In the genomic region with DNA sequence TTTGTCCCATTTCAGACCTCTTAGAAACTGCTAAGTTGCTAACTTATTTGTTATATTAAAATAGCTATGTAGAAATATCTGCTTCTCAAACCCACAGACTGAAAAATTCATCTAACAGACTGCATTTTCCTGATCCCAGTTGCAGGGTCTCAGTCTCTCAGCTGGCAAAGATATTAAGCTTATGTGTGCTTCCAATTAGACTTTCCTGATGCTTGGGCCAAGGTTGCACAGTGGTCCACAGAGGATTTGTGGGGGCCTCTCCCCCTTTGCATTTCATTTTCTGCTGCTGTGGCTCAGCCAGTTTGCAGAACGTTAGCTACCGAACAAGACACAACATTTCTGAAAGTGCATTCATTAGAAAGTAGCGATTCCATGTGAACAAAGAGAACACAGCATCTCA, we compare ENCODE assay signal across 14 mouse cellular contexts.
"Had no signal": no experiment of that assay in that cellular context is flagged by ENCODE, and none has a peak within 500 bp of the region (broad histone marks: within the 10 kb centered on the region; RNA-seq: fewer than 3 reads in every experiment).

No protein-coding gene starts in this region.

- H3K9ac ChIP-seq: liver, embryonic 12.5 days; lung, embryonic 15.5 days; midbrain, embryonic 15.5 days; neural tube, embryonic 12.5 days had no signal

- H3K36me3 ChIP-seq: liver, embryonic 12.5 days; lung, embryonic 15.5 days; midbrain, embryonic 15.5 days; neural tube, embryonic 12.5 days had no signal

- H3K4me2 ChIP-seq: liver, embryonic 12.5 days; lung, embryonic 15.5 days; midbrain, embryonic 11.5 days; midbrain, embryonic 15.5 days; neural tube, embryonic 12.5 days had no signal

- ATAC-seq: liver, embryonic 12.5 days; midbrain, embryonic 15.5 days had no signal

- H3K27me3 ChIP-seq: liver, embryonic 12.5 days; lung, embryonic 15.5 days; megakaryocyte, embryonic 14.5 days; midbrain, embryonic 15.5 days; neural tube, embryonic 12.5 days had no signal

- H3K4me3 ChIP-seq: liver, embryonic 12.5 days; lung, embryonic 15.5 days; megakaryocyte, embryonic 14.5 days; midbrain, embryonic 15.5 days; neural tube, embryonic 12.5 days had no signal

- H3K27ac ChIP-seq: kidney, postnatal 0 days; liver, embryonic 12.5 days; lung, embryonic 15.5 days; macrophage; midbrain, embryonic 15.5 days; neural tube, embryonic 12.5 days; stomach, postnatal 0 days had no signal

- H3K9me3 ChIP-seq: liver, embryonic 12.5 days; lung, embryonic 15.5 days; megakaryocyte, embryonic 14.5 days; midbrain, embryonic 15.5 days; neural tube, embryonic 12.5 days had no signal

- H3K4me1 ChIP-seq: liver, embryonic 12.5 days; lung, embryonic 15.5 days; megakaryocyte, embryonic 14.5 days; midbrain, embryonic 15.5 days; neural tube, embryonic 12.5 days had no signal

- DNase-seq: kidney, adult 2 months; kidney, postnatal 36 days; layer of hippocampus, adult 9-11 months; layer of hippocampus, postnatal 36 days; lung, postnatal 14 days had no signal
